Mouse (Mus musculus): ENCODE results near the gene Ugt1a6a. TPM values are rescaled to one million over a fixed set of nuclear protein-coding genes. Genes with fewer than 3 reads are reported as not detected.
"Not testable (repeated sequence)": the region's sequence is repeated elsewhere in the genome, so short reads cannot be mapped to it uniquely, and the experiment has no call there.

The Ugt1a6a gene
- polyA plus RNA-seq, 1 experiment = 2.1 TPM

DNA sequence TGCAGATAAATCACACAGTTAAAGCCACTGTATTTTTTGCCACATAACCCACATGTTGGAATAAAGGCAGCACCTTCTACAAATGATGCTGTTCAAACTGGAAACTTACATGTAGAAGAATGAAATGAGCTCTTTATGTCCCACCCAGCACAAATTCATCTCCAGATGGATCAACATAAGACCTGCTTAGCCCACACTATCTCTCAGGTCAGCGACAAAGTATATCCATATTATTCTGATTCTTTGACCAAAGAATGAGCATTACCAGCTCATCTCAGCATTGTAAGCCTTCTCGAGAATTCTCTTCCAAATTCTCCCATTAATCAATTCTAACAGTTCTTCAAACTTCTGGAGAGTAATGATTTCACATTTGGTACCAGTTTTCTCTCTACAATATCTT is 87.6 kb downstream of the Ugt1a6a start:
- Histone ChIP-seq H3K4me3 (ENCODE audit: low read depth, low read length) (no peak overlapping the region), H3K27ac (ENCODE audit: insufficient read depth, low read depth, low read length) (no peak overlapping the region), H3K4me1 (ENCODE audit: control insufficient read depth, insufficient read depth, insufficient read length, low read length) (peaks cover 3% of the 10 kb centered on the region; the same call in 1 of the 2 replicates), H3K27me3 (ENCODE audit: control insufficient read depth, insufficient read depth, low read length) (no peaks in the 10 kb centered on the region), H3K36me3 (ENCODE audit: control insufficient read depth, insufficient read depth, low read length) (no peaks in the 10 kb centered on the region)
- TF ChIP-seq CTCF (IDR thresholded peaks at IDR 0.05; ENCODE audit: extremely low read depth, insufficient read length, insufficient replicate concordance, low read depth, low read length) (no peak), POLR2A (IDR thresholded peaks at IDR 0.05; ENCODE audit: low read depth, low read length) (no peak)
- 67% methylated on average over 2 of the region's 2 CpGs for WGBS

DNA sequence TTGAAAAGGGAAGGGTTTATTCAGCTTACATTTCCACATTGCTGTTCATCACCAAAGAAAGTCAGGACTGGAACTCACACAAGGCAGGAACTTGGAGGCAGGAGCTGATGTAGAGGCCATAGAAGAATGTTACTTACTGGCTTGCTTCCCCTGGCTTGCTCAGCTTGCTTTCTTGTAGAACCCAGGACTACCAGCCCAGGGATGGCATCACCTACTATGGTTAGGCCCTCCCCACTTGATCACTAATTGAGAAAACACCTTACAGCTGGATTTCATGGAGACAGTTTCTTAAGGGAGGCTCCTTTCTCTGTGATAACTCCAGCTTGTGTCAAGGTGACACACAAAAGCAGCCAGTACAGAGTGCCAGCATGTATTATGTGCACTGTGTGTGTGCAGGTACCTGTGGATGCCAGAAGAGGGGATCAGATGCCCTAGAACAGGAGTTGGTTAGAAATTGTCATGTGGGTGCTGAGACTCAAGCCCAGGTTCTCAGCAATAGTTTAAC is 88.5 kb downstream of the Ugt1a6a start:
- H3K4me3 ChIP-seq (ENCODE audit: low read depth, low read length); H3K4me1 ChIP-seq (ENCODE audit: control insufficient read depth, insufficient read depth, insufficient read length, low read length); H3K27ac ChIP-seq (ENCODE audit: insufficient read depth, low read depth, low read length); H3K27me3 ChIP-seq (ENCODE audit: control insufficient read depth, insufficient read depth, low read length); H3K36me3 ChIP-seq (ENCODE audit: control insufficient read depth, insufficient read depth, low read length): not testable (repeated sequence)

DNA sequence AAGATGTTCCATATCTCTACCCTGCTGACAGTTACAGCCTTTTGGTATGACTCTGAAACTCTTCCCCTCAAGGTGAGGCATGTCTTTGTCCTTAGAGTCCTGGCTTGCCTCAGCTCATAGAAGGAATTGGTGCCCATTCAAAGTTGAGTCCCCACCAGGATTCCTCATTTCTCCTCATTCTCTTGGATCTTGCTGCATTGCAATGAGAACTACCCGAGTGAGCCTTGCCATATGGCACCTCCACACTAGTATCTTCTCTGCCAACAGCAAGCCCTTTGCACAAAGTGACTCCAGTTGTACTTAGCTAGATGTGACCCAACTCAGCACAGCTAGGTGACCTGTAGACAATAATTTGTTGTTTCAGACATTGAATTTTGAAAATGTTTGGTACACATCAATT is 89.0 kb downstream of the Ugt1a6a start:
- Histone ChIP-seq H3K4me1 (ENCODE audit: control insufficient read depth, insufficient read depth, insufficient read length, low read length) (peaks cover 3% of the 10 kb centered on the region; the same call in 1 of the 2 replicates), H3K36me3 (ENCODE audit: control insufficient read depth, insufficient read depth, low read length) (no peaks in the 10 kb centered on the region), H3K27ac (ENCODE audit: insufficient read depth, low read depth, low read length) (no peak overlapping the region), H3K4me3 (ENCODE audit: low read depth, low read length) (no peak overlapping the region), H3K27me3 (ENCODE audit: control insufficient read depth, insufficient read depth, low read length) (no peaks in the 10 kb centered on the region)
- WGBS = 66% methylated on average over 1 of the region's 1 CpGs
- TF ChIP-seq CTCF (IDR thresholded peaks at IDR 0.05; ENCODE audit: extremely low read depth, insufficient read length, insufficient replicate concordance, low read depth, low read length) (no peak), POLR2A (IDR thresholded peaks at IDR 0.05; ENCODE audit: low read depth, low read length) (no peak)

DNA sequence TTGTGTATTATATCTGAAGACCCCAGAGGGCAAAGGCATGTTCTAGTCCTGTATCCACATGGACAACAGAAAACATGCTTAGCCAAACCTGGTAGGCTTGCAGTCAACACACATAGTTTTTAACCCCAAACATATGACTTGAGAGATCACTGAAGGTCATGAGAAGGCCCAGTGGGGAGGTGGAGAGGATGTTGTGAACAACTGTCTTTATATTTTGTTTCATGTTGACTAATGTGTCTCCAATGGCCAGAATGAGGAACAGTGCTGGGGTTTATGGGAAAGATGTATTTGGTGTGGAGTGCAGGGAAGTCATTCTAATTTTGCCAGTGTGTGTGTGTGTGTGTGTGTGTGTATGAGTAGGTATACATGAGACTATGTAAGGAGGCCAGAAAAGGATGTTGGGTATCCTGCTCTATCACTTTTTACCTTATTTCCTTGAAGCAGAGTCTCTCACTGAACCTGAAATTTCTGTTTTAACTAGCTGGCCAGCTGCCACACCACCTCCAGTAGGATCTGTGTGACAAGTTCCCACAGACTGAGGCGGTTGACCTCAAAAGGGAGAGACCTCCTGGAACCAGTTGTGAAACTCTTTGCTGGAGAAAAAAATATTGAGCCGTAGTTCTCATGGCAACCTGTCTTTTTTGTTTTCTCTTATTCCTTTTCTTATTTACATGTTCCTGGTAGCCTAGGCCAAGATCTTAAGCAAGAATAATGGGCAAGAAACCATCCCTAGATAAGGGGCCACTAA is 89.6 kb downstream of the Ugt1a6a start:
- Histone ChIP-seq H3K27ac (ENCODE audit: insufficient read depth, low read depth, low read length) (no peak overlapping the region), H3K4me3 (ENCODE audit: low read depth, low read length) (no peak overlapping the region), H3K27me3 (ENCODE audit: control insufficient read depth, insufficient read depth, low read length) (no peaks in the 10 kb centered on the region), H3K4me1 (ENCODE audit: control insufficient read depth, insufficient read depth, insufficient read length, low read length) (peaks cover 3% of the 10 kb centered on the region; the same call in 1 of the 2 replicates), H3K36me3 (ENCODE audit: control insufficient read depth, insufficient read depth, low read length) (no peaks in the 10 kb centered on the region)
- 33% methylated on average over 2 of the region's 2 CpGs for WGBS
- TF ChIP-seq CTCF (IDR thresholded peaks at IDR 0.05; ENCODE audit: extremely low read depth, insufficient read length, insufficient replicate concordance, low read depth, low read length) = no peak
- TF ChIP-seq POLR2A (IDR thresholded peaks at IDR 0.05; ENCODE audit: low read depth, low read length) = no peak

DNA sequence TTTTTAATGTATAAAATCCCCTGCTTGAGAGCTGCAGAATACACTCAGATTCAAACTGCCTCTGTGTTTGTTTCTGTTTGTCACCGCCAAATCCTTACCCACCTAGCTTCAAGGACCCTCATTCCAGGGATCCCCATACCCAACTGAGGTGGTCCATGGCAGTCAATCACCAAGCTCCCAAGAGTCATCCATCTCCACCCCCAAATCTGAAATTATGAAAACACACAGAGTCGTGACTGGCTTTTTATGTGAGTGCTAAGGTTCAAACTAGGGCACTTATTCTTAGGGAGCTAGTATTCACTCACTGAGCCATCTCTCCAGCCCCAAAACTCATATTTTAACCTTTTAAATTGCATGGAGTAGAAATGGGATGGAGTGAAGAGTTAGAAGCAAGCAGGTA is 90.7 kb downstream of the Ugt1a6a start:
- not testable (repeated sequence) for H3K36me3 ChIP-seq (ENCODE audit: control insufficient read depth, insufficient read depth, low read length); H3K27ac ChIP-seq (ENCODE audit: insufficient read depth, low read depth, low read length); H3K27me3 ChIP-seq (ENCODE audit: control insufficient read depth, insufficient read depth, low read length); H3K4me3 ChIP-seq (ENCODE audit: low read depth, low read length); H3K4me1 ChIP-seq (ENCODE audit: control insufficient read depth, insufficient read depth, insufficient read length, low read length)
- WGBS = 37% methylated on average over 2 of the region's 2 CpGs

DNA sequence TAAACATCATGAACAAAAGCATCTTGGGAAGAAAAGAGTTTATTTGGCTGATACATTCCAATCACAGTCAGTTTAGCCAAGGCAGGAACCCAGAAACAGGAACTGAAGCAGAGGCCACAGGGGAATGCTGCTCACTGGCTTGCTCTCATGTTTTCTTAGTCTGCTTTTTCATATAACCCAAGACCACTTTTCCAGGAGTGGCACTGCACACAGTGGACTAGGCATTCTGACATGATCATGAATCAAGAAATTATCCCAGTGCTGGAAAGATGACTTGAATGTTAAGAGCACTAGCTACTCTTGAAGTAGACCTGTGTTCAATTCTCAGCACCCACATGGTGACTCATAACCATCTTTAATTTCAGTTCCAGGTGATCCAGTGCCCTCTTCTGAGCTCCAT is 91.1 kb downstream of the Ugt1a6a start:
- Histone ChIP-seq H3K27me3 (ENCODE audit: control insufficient read depth, insufficient read depth, low read length) (no peaks in the 10 kb centered on the region), H3K36me3 (ENCODE audit: control insufficient read depth, insufficient read depth, low read length) (no peaks in the 10 kb centered on the region), H3K27ac (ENCODE audit: insufficient read depth, low read depth, low read length) (no peak overlapping the region), H3K4me3 (ENCODE audit: low read depth, low read length) (no peak overlapping the region), H3K4me1 (ENCODE audit: control insufficient read depth, insufficient read depth, insufficient read length, low read length) (peaks cover 3% of the 10 kb centered on the region; the same call in 1 of the 2 replicates)
- TF ChIP-seq CTCF (IDR thresholded peaks at IDR 0.05; ENCODE audit: extremely low read depth, insufficient read length, insufficient replicate concordance, low read depth, low read length) (no peak), POLR2A (IDR thresholded peaks at IDR 0.05; ENCODE audit: low read depth, low read length) (no peak)

DNA sequence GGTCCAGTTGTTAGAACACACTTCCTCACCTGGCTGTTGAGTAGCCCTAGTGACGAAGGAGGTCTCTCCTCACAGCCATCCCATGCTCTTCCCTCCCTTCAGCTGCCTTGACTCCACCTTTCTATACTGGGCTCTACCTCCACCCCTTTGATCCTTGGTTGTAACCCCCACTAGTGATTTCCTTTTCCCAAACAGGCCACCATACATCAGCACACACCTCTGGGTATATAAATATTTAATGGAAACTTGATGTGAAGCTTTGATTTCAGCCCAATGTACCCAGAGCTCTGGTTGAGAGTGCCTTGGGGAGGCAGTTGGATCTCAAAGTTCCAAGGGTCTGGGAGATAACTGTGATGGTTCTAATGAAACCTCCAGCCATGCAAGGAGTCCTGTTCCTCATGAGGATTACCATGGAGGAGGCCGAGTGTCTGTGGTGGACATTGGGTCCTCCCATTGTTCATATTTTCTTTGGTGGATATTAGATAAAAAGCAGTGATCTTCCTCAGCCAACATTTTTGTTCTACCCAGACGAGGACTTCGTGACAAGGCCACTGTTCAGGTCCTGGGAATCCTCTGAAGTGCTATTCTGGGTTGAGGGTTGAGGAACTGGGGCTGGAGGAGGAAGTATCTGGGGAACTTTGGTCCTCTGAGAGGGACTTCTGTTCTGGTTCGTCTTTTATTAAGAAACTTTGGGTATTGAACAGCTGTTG is 92.2 kb downstream of the Ugt1a6a start, which contains the start of gene Mroh2a:
TSS of gene Mroh2a (plus strand) at position 317 of the 710 bp plus-strand sequence.
- H3K27me3 ChIP-seq (ENCODE audit: control insufficient read depth, insufficient read depth, low read length) = no peaks in the 10 kb centered on the region
- 56% methylated on average over 5 of the region's 5 CpGs for WGBS
- TF ChIP-seq CTCF (IDR thresholded peaks at IDR 0.05; ENCODE audit: extremely low read depth, insufficient read length, insufficient replicate concordance, low read depth, low read length) (no peak), POLR2A (IDR thresholded peaks at IDR 0.05; ENCODE audit: low read depth, low read length) (no peak)
- no peak within 1 kb of the TSS for H3K4me3 ChIP-seq (ENCODE audit: low read depth, low read length)
- H3K36me3 ChIP-seq (ENCODE audit: control insufficient read depth, insufficient read depth, low read length) = no peaks in the 10 kb centered on the region
- H3K27ac ChIP-seq (ENCODE audit: insufficient read depth, low read depth, low read length) = peak within 1 kb of the TSS; percentile 2; the same call in 1 of the 2 replicates
- peaks cover 3% of the 10 kb centered on the region; the same call in 1 of the 2 replicates for H3K4me1 ChIP-seq (ENCODE audit: control insufficient read depth, insufficient read depth, insufficient read length, low read length)

All from small intestine, adult 2 months (tissue).